15 mouse cellular contexts compared by ENCODE assay signal in the genomic region with DNA sequence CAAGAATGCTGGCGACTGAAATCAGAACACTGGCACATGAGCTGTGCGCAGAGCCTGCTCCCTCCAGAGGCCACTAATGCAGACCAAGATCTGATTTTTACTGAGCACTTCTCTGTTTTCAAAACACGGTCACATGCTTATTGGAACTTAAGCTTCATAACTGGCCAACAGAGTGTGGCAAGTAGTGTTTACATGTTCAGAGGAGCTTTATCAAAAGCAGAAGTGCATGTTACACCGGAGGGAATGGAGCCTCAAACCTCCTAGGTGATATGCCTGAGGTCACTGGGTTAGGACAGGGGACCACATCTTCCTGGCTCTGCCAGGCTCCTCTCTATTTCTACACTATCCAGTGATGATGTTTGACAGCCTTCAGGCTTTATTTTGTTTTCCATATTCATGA. TPM values are rescaled to one million over a fixed set of nuclear protein-coding genes. Genes with fewer than 3 reads are reported as not detected.
DNase-seq lines count a peak whose midpoint lies in the region; ATAC-seq and TF ChIP-seq lines count a peak whose summit lies in the region.
"Had no signal": no experiment of that assay in that cellular context is flagged by ENCODE, and none has a peak within 500 bp of the region (broad histone marks: within the 10 kb centered on the region; RNA-seq: fewer than 3 reads in every experiment).

No protein-coding gene starts in this region.

- no peak overlapping the region for H3K9ac ChIP-seq in heart, embryonic 13.5 days
- H3K9ac ChIP-seq in midbrain, postnatal 0 days (replicated peaks; ENCODE audit: low read length, poor library complexity, severe bottlenecking): no peak overlapping the region
- H3K9ac ChIP-seq in midbrain, embryonic 11.5 days (ENCODE audit: low read length): no peak overlapping the region

- no peaks in the 10 kb centered on the region for H3K27me3 ChIP-seq in heart, embryonic 13.5 days (replicated peaks)
- no peaks in the 10 kb centered on the region for H3K27me3 ChIP-seq in midbrain, postnatal 0 days (ENCODE audit: insufficient read depth, low read length)
- H3K27me3 ChIP-seq in midbrain, embryonic 11.5 days (ENCODE audit: control insufficient read depth, insufficient read depth, low read length): no peaks in the 10 kb centered on the region
- H3K27me3 ChIP-seq: megakaryocyte, embryonic 14.5 days had no signal

- peak; percentile 20; the same call in 1 of the 2 replicates for TF ChIP-seq CTCF in midbrain, postnatal 0 days (IDR thresholded peaks at IDR 0.05)

- intact Hi-C loops in heart, postnatal 14 days (cut with DNase I): no loop called here

- peaks cover 38% of the 10 kb centered on the region for H3K4me1 ChIP-seq in heart, embryonic 13.5 days
- no peaks in the 10 kb centered on the region for H3K4me1 ChIP-seq in midbrain, postnatal 0 days (ENCODE audit: insufficient read depth, low read length)
- H3K4me1 ChIP-seq in midbrain, embryonic 11.5 days (ENCODE audit: control insufficient read depth, insufficient read depth, low read length): no peaks in the 10 kb centered on the region

- no peak for DNase-seq in heart, postnatal 14 days
- DNase-seq in midbrain, postnatal 0 days (ENCODE audit: low spot score): no peak
- DNase-seq in midbrain, embryonic 11.5 days (ENCODE audit: low spot score, missing footprints): no peak
- DNase-seq in left cerebral cortex, adult 11 months (ENCODE audit: low spot score): no peak
- DNase-seq in cerebellum, postnatal 10 days: no peak
- DNase-seq: adrenal gland, postnatal 25 days; cerebellum, postnatal 36 days; heart, postnatal 10 days; left cerebral cortex, postnatal 4 days; right cerebral cortex, adult 18-20 months had no signal

- WGBS in heart, embryonic 13.5 days: 64% methylated on average over 4 of the region's 4 CpGs
- 76% methylated on average over 4 of the region's 4 CpGs for WGBS in midbrain, postnatal 0 days
- WGBS in midbrain, embryonic 11.5 days: 89% methylated on average over 4 of the region's 4 CpGs

- H3K4me2 ChIP-seq in heart, embryonic 13.5 days: no peak overlapping the region
- no peak overlapping the region for H3K4me2 ChIP-seq in midbrain, postnatal 0 days (ENCODE audit: low read depth, low read length, poor library complexity, severe bottlenecking)
- H3K4me2 ChIP-seq in midbrain, embryonic 11.5 days: no peak overlapping the region

- H3K4me3 ChIP-seq in heart, embryonic 13.5 days: no peak overlapping the region
- no peak overlapping the region for H3K4me3 ChIP-seq in midbrain, postnatal 0 days (ENCODE audit: low read depth, low read length)
- no peak overlapping the region for H3K4me3 ChIP-seq in midbrain, embryonic 11.5 days (ENCODE audit: low read depth, low read length)
- H3K4me3 ChIP-seq: megakaryocyte, embryonic 14.5 days had no signal

- ATAC-seq in heart, embryonic 13.5 days (ENCODE audit: extremely low read depth, insufficient number of reproducible peaks, low FRiP score, low TSS enrichment): no peak
- ATAC-seq in midbrain, postnatal 0 days (ENCODE audit: low FRiP score): no peak
- ATAC-seq in midbrain, embryonic 11.5 days (ENCODE audit: low FRiP score): no peak
- peak; percentile 76 to 86 for ATAC-seq in hematopoietic stem cell, adult 5-6 weeks (replicated peaks in 1 of 2; ENCODE audit: insufficient read depth in 1 of 2, low FRiP score in 2 of 2, low TSS enrichment in 1 of 2, low read depth in 1 of 2, poor library complexity in 2 of 2, severe bottlenecking in 2 of 2)
- ATAC-seq: forebrain, embryonic 16.5 days had no signal

- peak overlapping the region; percentile 44; the same call in 1 of the 2 replicates for H3K27ac ChIP-seq in heart, embryonic 13.5 days (replicated peaks)
- no peak overlapping the region for H3K27ac ChIP-seq in midbrain, postnatal 0 days (ENCODE audit: low read depth, low read length)
- no peak overlapping the region for H3K27ac ChIP-seq in midbrain, embryonic 11.5 days (ENCODE audit: low read depth, low read length)

- H3K36me3 ChIP-seq in heart, embryonic 13.5 days: peaks cover 44% of the 10 kb centered on the region
- peaks cover 9% of the 10 kb centered on the region for H3K36me3 ChIP-seq in midbrain, postnatal 0 days (ENCODE audit: insufficient read depth, low read length)
- H3K36me3 ChIP-seq in midbrain, embryonic 11.5 days (ENCODE audit: control insufficient read depth, insufficient read depth, low read length): peaks cover 8% of the 10 kb centered on the region

- H3K9me3 ChIP-seq in heart, embryonic 13.5 days: no peaks in the 10 kb centered on the region
- H3K9me3 ChIP-seq in midbrain, postnatal 0 days (ENCODE audit: low read length): no peaks in the 10 kb centered on the region
- H3K9me3 ChIP-seq in midbrain, embryonic 11.5 days (ENCODE audit: control insufficient read depth, low read length): no peaks in the 10 kb centered on the region
- H3K9me3 ChIP-seq: megakaryocyte, embryonic 14.5 days had no signal

RNA-seq across cellular contexts. Expression of a gene that starts 31.1 kb away (rescaled TPM):
- 7.4 and 7.6 TPM in 2 replicates for polyA plus RNA-seq in heart, embryonic 13.5 days (2015; fragmentation: Nextera tagmentation; extraction: Ambion mirVana)
- 10 to 100 TPM; 18.4 to 20.2 TPM for total RNA-seq in heart, postnatal 14 days (2021)
- total RNA-seq in midbrain, postnatal 0 days (2014; rRNA removed): 37.0 and 37.5 TPM in 2 replicates
- 7.4 and 8.8 TPM in 2 replicates for polyA plus RNA-seq in midbrain, postnatal 0 days (2015; fragmentation: Nextera tagmentation; extraction: Ambion mirVana)
- 9.5 TPM in 2 replicates for polyA plus RNA-seq in midbrain, embryonic 11.5 days (2014; fragmentation: Nextera tagmentation; extraction: Ambion mirVana)
- 5.7 and 8.5 TPM in 2 replicates for total RNA-seq in hematopoietic stem cell, adult 5-6 weeks (2017)
- total RNA-seq: MEL had no signal

Comparison
In these comparisons a context has a peak if more than half of its experiments do, and no peak if none do; other contexts are left out.
1. ATAC-seq: peak in hematopoietic stem cell, adult 5-6 weeks (2 of 2); none in heart, embryonic 13.5 days (single experiment), midbrain, postnatal 0 days (single experiment) and midbrain, embryonic 11.5 days (single experiment).